Mouse (Mus musculus): ENCODE results near the gene Cpe. TPM values are rescaled to one million over a fixed set of nuclear protein-coding genes. Genes with fewer than 3 reads are reported as not detected.
A peak's percentile ranks its signal among the peaks of the same experiment; 100 is the strongest.

Gene Cpe
- total and polyA plus RNA-seq, 3 experiments: not detected

DNA sequence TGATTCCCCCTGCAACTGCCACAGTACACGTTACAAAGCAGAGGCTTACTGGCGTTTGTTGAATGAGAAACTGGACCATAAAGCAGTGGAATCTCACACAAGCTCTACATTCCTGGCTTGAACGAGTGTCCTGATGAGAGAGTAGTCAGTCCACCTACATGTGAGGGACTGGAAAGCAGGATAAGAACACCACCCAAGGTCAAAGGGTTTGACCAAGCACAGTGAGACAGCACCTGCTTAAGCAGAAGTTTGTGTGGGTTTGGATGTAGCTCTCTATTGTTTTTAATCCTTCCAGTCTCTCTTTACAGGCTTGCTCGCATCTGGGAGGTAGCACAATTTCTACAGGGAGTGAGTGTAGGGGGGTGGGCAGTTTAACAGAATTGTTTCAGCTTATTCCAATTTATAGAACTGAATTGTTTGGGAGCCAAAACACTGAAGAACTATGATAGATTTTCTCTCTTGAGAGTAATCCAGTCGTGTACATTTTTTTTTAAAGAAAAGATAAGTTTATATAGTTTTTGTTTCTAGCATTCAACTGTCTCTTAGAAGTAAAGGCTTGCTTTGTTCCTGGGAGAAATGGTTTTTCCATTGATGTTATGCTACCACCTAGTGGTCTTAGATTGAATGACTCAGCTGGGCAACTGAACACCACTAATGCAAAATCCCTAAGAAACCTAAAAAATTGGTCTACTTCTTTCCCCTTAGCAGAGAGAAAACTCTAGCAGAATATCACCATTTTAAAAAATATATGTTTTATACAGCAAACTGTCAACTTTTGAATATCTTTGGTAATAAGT is 144.6 kb downstream of the Cpe start:
- H3K4me1 ChIP-seq (ENCODE audit: control insufficient read depth in 1 of 2, insufficient read depth in 2 of 2, low read length in 2 of 2): no peaks in the 10 kb centered on the region
- no peaks in the 10 kb centered on the region for H3K36me3 ChIP-seq (ENCODE audit: control insufficient read depth in 1 of 2, insufficient read depth in 2 of 2, low read length in 2 of 2)
- H3K4me3 ChIP-seq (ENCODE audit: control insufficient read depth in 1 of 2, insufficient read depth in 1 of 2, low read depth in 2 of 2, low read length in 2 of 2): no peak overlapping the region
- TF ChIP-seq RAD21 (IDR thresholded peaks at IDR 0.05; ENCODE audit: low read depth, low read length): peak; percentile 58
- peak in 1 of 3 experiments; percentile 49; a peak in 2 of 6 replicates for TF ChIP-seq CTCF (IDR thresholded peaks at IDR 0.05 in 2 of 3, conservative IDR thresholded peaks at IDR 0.05 in 1 of 3; ENCODE audit: control insufficient read depth in 1 of 3, insufficient read depth in 1 of 3, low read depth in 2 of 3, low read length in 3 of 3, poor library complexity in 1 of 3, severe bottlenecking in 1 of 3)
- no peak for TF ChIP-seq BHLHE40 (IDR thresholded peaks at IDR 0.05; ENCODE audit: borderline replicate concordance, low read depth, low read length)
- peak; percentile 47 for TF ChIP-seq SMC3 (IDR thresholded peaks at IDR 0.05; ENCODE audit: low read depth, low read length)
- TF ChIP-seq ZC3H11A (IDR thresholded peaks at IDR 0.05; ENCODE audit: low read depth, low read length): 0 out of 2 replicates have a peak, but pooled peaks have one; percentile 8
- H3K9me3 ChIP-seq (replicated peaks; ENCODE audit: insufficient read depth, low read length): no peaks in the 10 kb centered on the region
- DNase-seq (ENCODE audit: low read depth, low spot score): peak; percentile 20
- H3K79me2 ChIP-seq (ENCODE audit: control insufficient read depth, insufficient read depth, low read length, poor library complexity): no peaks in the 10 kb centered on the region
- H3K27ac ChIP-seq (ENCODE audit: control insufficient read depth, low read depth, low read length): no peak overlapping the region
- H3K9ac ChIP-seq (ENCODE audit: control insufficient read depth, low read depth, low read length, poor library complexity, severe bottlenecking): no peak overlapping the region
- no peaks in the 10 kb centered on the region for H3K27me3 ChIP-seq (ENCODE audit: control insufficient read depth in 1 of 2, insufficient read depth in 2 of 2, low read length in 2 of 2)

DNA sequence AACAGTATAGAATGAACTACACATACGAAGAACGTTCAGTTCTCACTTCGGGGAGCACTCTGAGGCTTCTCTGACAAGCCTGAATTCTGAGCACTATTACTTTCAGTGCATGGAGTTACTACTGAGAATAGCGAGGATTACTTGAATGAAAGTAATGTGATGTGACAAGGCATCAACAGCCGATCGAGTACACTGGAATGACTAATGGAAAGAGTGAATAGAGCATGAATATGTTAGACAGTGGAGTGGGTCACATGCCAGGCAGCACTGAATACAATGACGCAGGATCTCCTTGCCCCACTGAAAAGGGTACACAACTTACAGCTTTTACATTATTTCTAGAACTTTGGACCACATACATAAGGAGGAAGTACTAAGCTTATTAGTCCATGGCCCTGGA is 149.4 kb downstream of the Cpe start:
- H3K9me3 ChIP-seq (replicated peaks; ENCODE audit: insufficient read depth, low read length): no peaks in the 10 kb centered on the region
- H3K4me3 ChIP-seq (ENCODE audit: control insufficient read depth in 1 of 2, insufficient read depth in 1 of 2, low read depth in 2 of 2, low read length in 2 of 2): no peak overlapping the region
- H3K79me2 ChIP-seq (ENCODE audit: control insufficient read depth, insufficient read depth, low read length, poor library complexity): no peaks in the 10 kb centered on the region
- H3K4me1 ChIP-seq (ENCODE audit: control insufficient read depth in 1 of 2, insufficient read depth in 2 of 2, low read length in 2 of 2): no peaks in the 10 kb centered on the region
- no peak overlapping the region for H3K27ac ChIP-seq (ENCODE audit: control insufficient read depth, low read depth, low read length)
- H3K27me3 ChIP-seq (ENCODE audit: control insufficient read depth in 1 of 2, insufficient read depth in 2 of 2, low read length in 2 of 2): no peaks in the 10 kb centered on the region
- no peak overlapping the region for H3K9ac ChIP-seq (ENCODE audit: control insufficient read depth, low read depth, low read length, poor library complexity, severe bottlenecking)
- no peak for TF ChIP-seq TAL1 (IDR thresholded peaks at IDR 0.05; ENCODE audit: low read length)
- TF ChIP-seq MAZ (IDR thresholded peaks at IDR 0.05; ENCODE audit: low read depth, low read length): no peak
- no peak for TF ChIP-seq NELFE (IDR thresholded peaks at IDR 0.05; ENCODE audit: low read depth, low read length)
- H3K36me3 ChIP-seq (ENCODE audit: control insufficient read depth in 1 of 2, insufficient read depth in 2 of 2, low read length in 2 of 2): no peaks in the 10 kb centered on the region
- DNase-seq (ENCODE audit: low read depth, low spot score): no peak

Other genes with a start within 250 kb of the Cpe start
- gene Msmo1, start 40.7 kb upstream of the Cpe start, total RNA-seq (2012; rRNA removed): 13.8 and 16.0 TPM in 2 replicates
- gene Msmo1, start 40.7 kb upstream of the Cpe start, polyA plus RNA-seq (2012; ENCODE audit: insufficient read depth in 1 of 2, insufficient read length in 2 of 2, low read depth in 1 of 2, low replicate concordance in 2 of 2, missing spikeins in 1 of 2): 10 to 100 TPM in 1 of 2 experiments, not detected in 1; 22.1 TPM
- 11.1 and 12.1 TPM in 2 replicates for gene Klhl2, start 157.0 kb upstream of the Cpe start, total RNA-seq (2012; rRNA removed)
- 10 to 100 TPM in 1 of 2 experiments, not detected in 1; 11.5 TPM for gene Klhl2, start 157.0 kb upstream of the Cpe start, polyA plus RNA-seq (2012; ENCODE audit: insufficient read depth in 1 of 2, insufficient read length in 2 of 2, low read depth in 1 of 2, low replicate concordance in 2 of 2, missing spikeins in 1 of 2)

Measured in MEL (cell line).